Mouse (Mus musculus) testis, adult 2 months (tissue): ENCODE measurements around the gene Gga3.

Experiments
- CTCF ChIP-seq: fragments of 200-500 bp; IDR thresholded peaks from 2 replicates; pipeline ENCODE4 v1.5.1; 2012; ENCODE audit warnings: low read depth, mild to moderate bottlenecking, inconsistent platforms, low read length, moderate library complexity; ENCODE audit not compliant: control insufficient read depth, insufficient read depth, insufficient replicate concordance
- POLR2A ChIP-seq: fragments of 200-500 bp; IDR thresholded peaks from 2 replicates; pipeline ENCODE4 v1.6.1; 2012; ENCODE audit warnings: low read depth, mild to moderate bottlenecking, inconsistent platforms, low read length, moderate library complexity; ENCODE audit not compliant: control insufficient read depth

DNA sequence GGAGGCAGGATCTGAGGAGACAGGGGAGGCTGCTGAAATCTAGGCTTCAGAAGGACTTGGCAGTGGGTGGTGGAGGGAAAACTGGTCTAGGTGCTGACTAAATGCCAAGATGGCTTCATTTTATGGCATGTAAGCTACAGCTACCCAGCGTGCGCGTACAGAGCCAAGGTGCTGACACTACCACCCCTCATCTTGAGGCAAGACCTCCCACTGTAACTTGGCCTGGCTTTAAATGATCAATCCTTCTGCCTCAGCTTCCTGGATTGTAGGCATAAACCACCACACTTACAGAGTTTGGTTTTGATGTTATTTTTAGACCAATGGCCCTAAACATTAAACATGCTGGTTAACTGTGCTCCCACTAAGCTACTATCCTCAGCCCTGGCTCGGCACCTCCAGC is 35.7 kb upstream of the Gga3 start:
- TF ChIP-seq POLR2A (no peak), CTCF (no peak)
